Mouse (Mus musculus): Measurements from ENCODE around the gene Vsig10. TPM values are rescaled to one million over a fixed set of nuclear protein-coding genes. Genes with fewer than 3 reads are reported as not detected.

Vsig10 gene
- polyA plus RNA-seq, 1 experiment, result 7.5 TPM

DNA sequence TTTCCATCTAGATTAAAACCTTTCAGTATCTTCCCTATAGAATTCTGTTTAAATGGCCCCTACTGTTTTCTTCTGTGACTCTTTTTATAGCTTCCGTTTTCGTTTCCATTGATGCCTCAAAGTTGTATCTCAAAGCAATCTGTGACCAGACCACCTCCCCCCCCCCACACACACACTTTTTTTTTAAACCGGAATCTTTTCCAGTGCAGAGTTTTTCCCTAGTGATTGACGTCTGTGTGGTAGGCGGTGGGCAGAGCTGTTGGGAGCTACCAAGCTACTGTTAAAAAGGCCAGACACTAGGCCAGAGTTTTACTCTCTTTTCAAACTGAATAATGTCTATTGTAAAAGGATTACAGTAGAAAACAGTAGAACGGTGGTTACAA, 39.4 kb downstream of the Vsig10 start:
- no peak for TF ChIP-seq POLR2A (IDR thresholded peaks at IDR 0.05; ENCODE audit: low read depth, low read length)
- TF ChIP-seq CTCF (IDR thresholded peaks at IDR 0.05; ENCODE audit: borderline replicate concordance, insufficient read depth, low read length), result no peak
- H3K4me3 ChIP-seq (ENCODE audit: insufficient read depth, low read length), result peak overlapping the region; percentile 100
- H3K4me1 ChIP-seq (ENCODE audit: control insufficient read depth, insufficient read depth, low read length), result peaks cover 30% of the 10 kb centered on the region
- H3K27ac ChIP-seq (ENCODE audit: insufficient read depth, low read length), result peak overlapping the region; percentile 94

DNA sequence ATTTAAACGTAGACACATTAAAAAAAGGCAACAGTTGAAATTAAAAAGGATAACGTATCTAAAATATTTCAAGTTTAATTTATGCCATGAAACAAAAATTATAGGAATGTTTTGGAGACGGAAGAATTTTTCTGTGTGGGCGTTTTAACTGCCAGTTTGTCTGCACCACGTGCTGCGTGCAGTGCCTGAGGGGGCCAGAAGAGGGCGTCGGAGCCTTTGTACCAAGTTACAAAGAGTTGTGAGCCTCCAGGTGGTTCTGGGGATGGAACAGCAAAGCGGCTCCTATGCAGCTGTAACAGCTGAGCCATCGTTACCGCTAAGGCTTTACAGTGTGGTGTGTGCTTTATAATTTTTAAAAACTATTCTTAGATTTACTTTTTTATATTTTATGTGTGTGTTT, 39.8 kb downstream of the Vsig10 start:
- peaks cover 33% of the 10 kb centered on the region for H3K4me1 ChIP-seq (ENCODE audit: control insufficient read depth, insufficient read depth, low read length)
- peak overlapping the region; percentile 94; the same call in 1 of the 2 replicates for H3K27ac ChIP-seq (ENCODE audit: insufficient read depth, low read length)
- peak overlapping the region; percentile 100 for H3K4me3 ChIP-seq (ENCODE audit: insufficient read depth, low read length)
- TF ChIP-seq POLR2A (IDR thresholded peaks at IDR 0.05; ENCODE audit: low read depth, low read length), result no peak
- peak; percentile 76 for TF ChIP-seq CTCF (IDR thresholded peaks at IDR 0.05; ENCODE audit: borderline replicate concordance, insufficient read depth, low read length)

DNA sequence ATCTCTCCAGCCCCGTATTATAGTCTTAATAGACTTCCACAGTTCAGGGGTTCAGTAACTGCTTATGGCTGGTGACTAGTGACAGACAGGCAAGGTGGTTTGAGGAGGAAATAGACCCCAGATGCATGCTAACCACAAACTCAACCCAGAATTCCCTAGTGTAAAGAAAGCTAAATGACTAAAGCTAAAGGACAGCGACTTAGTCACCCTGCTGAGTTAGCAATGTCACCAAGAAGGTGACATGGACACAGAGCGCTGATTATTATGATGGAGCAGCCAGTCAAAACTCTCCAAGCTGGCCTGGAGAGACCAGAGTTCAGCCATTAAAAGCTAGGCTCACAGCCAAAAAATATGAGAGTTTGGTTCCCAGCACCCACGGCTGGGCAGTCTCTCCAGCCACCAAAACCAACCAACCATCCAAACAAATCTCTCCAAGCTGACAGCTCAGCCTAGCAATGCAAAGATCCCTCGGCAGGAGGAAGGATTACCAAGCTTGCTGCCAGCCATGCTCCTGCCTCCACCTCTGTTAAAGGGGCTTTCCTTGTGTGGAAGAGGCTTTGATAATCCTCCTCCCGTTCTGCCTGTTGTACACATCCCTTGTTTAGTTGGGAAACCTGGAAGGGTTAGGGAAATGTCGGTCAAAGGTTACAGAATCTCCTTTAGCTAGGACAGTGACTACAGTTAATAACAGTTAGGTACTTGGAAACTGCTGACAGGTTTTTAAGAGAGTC, 40.8 kb downstream of the Vsig10 start:
- Histone ChIP-seq H3K27ac (ENCODE audit: insufficient read depth, low read length) (peak overlapping the region; percentile 53; the same call in 1 of the 2 replicates), H3K4me1 (ENCODE audit: control insufficient read depth, insufficient read depth, low read length) (peaks cover 37% of the 10 kb centered on the region)

DNA sequence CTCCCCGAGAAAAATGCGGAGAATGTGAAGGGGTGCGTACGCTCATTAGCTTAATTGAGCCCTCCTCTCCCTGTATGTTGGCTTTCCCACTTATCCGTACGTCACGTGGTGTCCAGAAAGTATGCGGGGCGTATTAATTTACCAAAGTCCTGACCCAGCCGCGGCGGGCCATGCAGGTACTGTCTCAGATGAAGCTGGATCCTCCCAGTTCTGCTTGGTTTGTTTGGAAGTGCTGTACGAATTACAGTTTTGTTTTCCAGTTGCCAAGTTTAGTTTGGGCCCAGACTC, 41.3 kb downstream of the Vsig10 start:
- H3K27ac ChIP-seq (ENCODE audit: insufficient read depth, low read length), result peak overlapping the region; percentile 53
- H3K4me1 ChIP-seq (ENCODE audit: control insufficient read depth, insufficient read depth, low read length), result peaks cover 40% of the 10 kb centered on the region
- no peak overlapping the region for H3K4me3 ChIP-seq (ENCODE audit: insufficient read depth, low read length)
- TF ChIP-seq POLR2A (IDR thresholded peaks at IDR 0.05; ENCODE audit: low read depth, low read length), result no peak

More for the DNA sequence above, 40.8 kb downstream of the Vsig10 start:
- no peak for TF ChIP-seq CTCF (IDR thresholded peaks at IDR 0.05; ENCODE audit: borderline replicate concordance, insufficient read depth, low read length)
- TF ChIP-seq POLR2A (IDR thresholded peaks at IDR 0.05; ENCODE audit: low read depth, low read length), result no peak
- no peak overlapping the region for H3K4me3 ChIP-seq (ENCODE audit: insufficient read depth, low read length)

DNA sequence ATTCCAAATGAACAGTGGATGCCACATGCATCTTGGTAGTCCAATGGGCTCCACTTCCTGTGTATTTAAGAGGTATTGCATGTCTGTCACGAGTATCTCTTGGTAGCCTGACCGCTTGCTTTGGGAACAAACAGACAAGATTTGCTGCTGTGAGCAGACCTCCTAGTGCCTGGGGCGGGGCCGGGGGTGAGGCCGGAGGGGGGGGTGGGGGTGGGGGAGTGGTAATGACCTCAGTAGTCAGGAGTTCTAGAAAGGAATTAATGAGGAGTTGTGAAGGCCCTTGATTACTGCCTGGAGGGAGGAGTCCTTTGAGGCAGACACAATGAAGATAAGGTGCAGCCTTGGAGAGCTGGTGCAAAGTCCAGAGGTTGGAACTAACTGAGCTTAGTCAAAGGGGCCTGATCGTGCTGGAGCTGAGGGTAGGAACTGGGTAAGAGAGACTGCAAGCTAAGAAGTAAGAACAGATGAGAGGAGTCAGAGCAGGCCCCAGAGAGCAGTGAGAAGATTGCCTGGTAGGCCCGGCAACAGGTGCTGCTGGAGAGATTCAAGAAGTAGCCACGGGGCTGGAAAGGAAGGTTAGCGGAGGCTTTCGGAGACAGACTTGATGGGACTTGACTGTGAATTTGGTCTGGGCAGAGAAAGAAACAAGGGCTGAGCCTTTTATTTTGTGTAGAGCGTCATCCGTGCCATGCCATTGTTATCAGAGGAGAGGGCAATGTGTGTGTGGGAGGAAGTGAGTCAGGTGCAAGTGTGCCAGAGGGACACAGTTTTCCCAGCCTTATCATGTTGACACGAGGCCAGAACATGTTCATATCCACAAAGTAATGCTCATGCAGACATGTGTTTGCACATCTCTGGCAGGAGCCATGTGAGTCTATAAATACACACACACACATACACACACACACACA, 42.0 kb downstream of the Vsig10 start:
- peaks cover 37% of the 10 kb centered on the region for H3K4me1 ChIP-seq (ENCODE audit: control insufficient read depth, insufficient read depth, low read length)
- no peak for TF ChIP-seq CTCF (IDR thresholded peaks at IDR 0.05; ENCODE audit: borderline replicate concordance, insufficient read depth, low read length)
- TF ChIP-seq POLR2A (IDR thresholded peaks at IDR 0.05; ENCODE audit: low read depth, low read length), result no peak
- H3K27ac ChIP-seq (ENCODE audit: insufficient read depth, low read length), result peak overlapping the region; percentile 53
- H3K4me3 ChIP-seq (ENCODE audit: insufficient read depth, low read length), result no peak overlapping the region

DNA sequence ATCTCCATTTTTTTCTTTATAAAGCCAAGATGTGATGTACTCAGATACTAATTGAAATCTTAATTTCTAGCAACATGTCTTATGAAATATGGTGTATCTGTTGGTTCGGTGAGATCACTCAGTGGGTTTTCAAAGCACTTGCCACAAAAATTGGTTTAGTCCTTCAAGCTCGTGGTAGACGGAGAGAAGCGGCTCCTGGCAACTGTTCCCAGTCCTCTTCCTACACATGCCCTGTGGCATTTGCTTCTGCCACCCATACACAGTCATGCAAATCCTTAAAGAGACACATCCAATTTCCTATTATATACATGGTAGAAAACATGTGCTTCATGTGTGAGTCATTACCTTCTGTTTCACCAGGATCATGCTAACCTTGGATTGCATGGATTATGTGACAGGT, 42.7 kb downstream of the Vsig10 start:
- H3K4me3 ChIP-seq (ENCODE audit: insufficient read depth, low read length), result no peak overlapping the region
- TF ChIP-seq POLR2A (IDR thresholded peaks at IDR 0.05; ENCODE audit: low read depth, low read length) (no peak), CTCF (IDR thresholded peaks at IDR 0.05; ENCODE audit: borderline replicate concordance, insufficient read depth, low read length) (no peak)
- H3K27ac ChIP-seq (ENCODE audit: insufficient read depth, low read length), result no peak overlapping the region
- peaks cover 37% of the 10 kb centered on the region for H3K4me1 ChIP-seq (ENCODE audit: control insufficient read depth, insufficient read depth, low read length)

GRCm38 (mm10) chr5:117363066-117363782, 44.3 kb downstream of the Vsig10 start:
- TF ChIP-seq CTCF (IDR thresholded peaks at IDR 0.05; ENCODE audit: borderline replicate concordance, insufficient read depth, low read length) (no peak), POLR2A (IDR thresholded peaks at IDR 0.05; ENCODE audit: low read depth, low read length) (no peak)
- Histone ChIP-seq H3K4me1 (ENCODE audit: control insufficient read depth, insufficient read depth, low read length) (peaks cover 37% of the 10 kb centered on the region), H3K4me3 (ENCODE audit: insufficient read depth, low read length) (no peak overlapping the region), H3K27ac (ENCODE audit: insufficient read depth, low read length) (peak overlapping the region; percentile 60)

- no peak overlapping the region for H3K27ac ChIP-seq (ENCODE audit: insufficient read depth, low read length)
- no peak for TF ChIP-seq POLR2A (IDR thresholded peaks at IDR 0.05; ENCODE audit: low read depth, low read length)
- no peak for TF ChIP-seq CTCF (IDR thresholded peaks at IDR 0.05; ENCODE audit: borderline replicate concordance, insufficient read depth, low read length)
- H3K4me1 ChIP-seq (ENCODE audit: control insufficient read depth, insufficient read depth, low read length), result peaks cover 37% of the 10 kb centered on the region
- H3K4me3 ChIP-seq (ENCODE audit: insufficient read depth, low read length), result no peak overlapping the region
Observed at GRCm38 (mm10) chr5:117364821-117365220, 45.9 kb downstream of the Vsig10 start.

GRCm38 (mm10) chr5:117365904-117366561, 47.1 kb downstream of the Vsig10 start:
- no peak overlapping the region for H3K4me3 ChIP-seq (ENCODE audit: insufficient read depth, low read length)
- TF ChIP-seq CTCF (IDR thresholded peaks at IDR 0.05; ENCODE audit: borderline replicate concordance, insufficient read depth, low read length) (no peak), POLR2A (IDR thresholded peaks at IDR 0.05; ENCODE audit: low read depth, low read length) (no peak)
- H3K4me1 ChIP-seq (ENCODE audit: control insufficient read depth, insufficient read depth, low read length), result peaks cover 28% of the 10 kb centered on the region
- H3K27ac ChIP-seq (ENCODE audit: insufficient read depth, low read length), result no peak overlapping the region
